Mouse (Mus musculus): ENCODE results near the gene Phlpp1. TPM values are rescaled to one million over a fixed set of nuclear protein-coding genes. Genes with fewer than 3 reads are reported as not detected.

Phlpp1 gene
- total and polyA plus RNA-seq, 3 experiments: 5.0 to 9.4 TPM; not detected in 1

- TF ChIP-seq GATA1 (IDR thresholded peaks at IDR 0.05; ENCODE audit: low read depth, low read length) (peak; percentile 85), E2F4 (IDR thresholded peaks at IDR 0.05; ENCODE audit: borderline replicate concordance, low read depth, low read length) (no peak), MYB (IDR thresholded peaks at IDR 0.05; ENCODE audit: low read depth, low read length) (no peak)
These were observed 11.9 kb upstream of the Phlpp1 start (continued) for GRCm38 (mm10) chr1:106159667-106160066.

- TF ChIP-seq E2F4 (IDR thresholded peaks at IDR 0.05; ENCODE audit: borderline replicate concordance, low read depth, low read length) (no peak), MAFK (IDR thresholded peaks at IDR 0.05; ENCODE audit: borderline replicate concordance, low read depth, low read length) (no peak), POLR2AphosphoS2 (IDR thresholded peaks at IDR 0.05; ENCODE audit: low read length) (no peak), HCFC1 (IDR thresholded peaks at IDR 0.05; ENCODE audit: low read depth, low read length) (no peak), ETS1 (IDR thresholded peaks at IDR 0.05; ENCODE audit: low read depth, low read length) (no peak), GABPA (IDR thresholded peaks at IDR 0.05; ENCODE audit: low read depth, low read length) (no peak), MEF2A (IDR thresholded peaks at IDR 0.05; ENCODE audit: extremely low read depth, insufficient replicate concordance, low read depth, low read length, poor library complexity, severe bottlenecking) (no peak)
- DNase-seq (ENCODE audit: low read depth, low spot score): peak; percentile 31
- Histone ChIP-seq H3K4me3 (ENCODE audit: control insufficient read depth in 1 of 2, insufficient read depth in 1 of 2, low read depth in 2 of 2, low read length in 2 of 2) (no peak overlapping the region), H3K27ac (ENCODE audit: control insufficient read depth, low read depth, low read length) (no peak overlapping the region), H3K4me1 (ENCODE audit: control insufficient read depth in 1 of 2, insufficient read depth in 2 of 2, low read length in 2 of 2) (peaks cover 26 to 33% of the 10 kb centered on the region in 2 experiments), H3K79me2 (ENCODE audit: control insufficient read depth, insufficient read depth, low read length, poor library complexity) (no peaks in the 10 kb centered on the region), H3K27me3 (ENCODE audit: control insufficient read depth in 1 of 2, insufficient read depth in 2 of 2, low read length in 2 of 2) (no peaks in the 10 kb centered on the region), H3K9ac (ENCODE audit: control insufficient read depth, low read depth, low read length, poor library complexity, severe bottlenecking) (no peak overlapping the region), H3K9me3 (replicated peaks; ENCODE audit: insufficient read depth, low read length) (no peaks in the 10 kb centered on the region), H3K36me3 (ENCODE audit: control insufficient read depth in 1 of 2, insufficient read depth in 2 of 2, low read length in 2 of 2) (peaks cover 0 to 36% of the 10 kb centered on the region in 2 experiments; a peak in 2 of 4 replicates)
These were observed 10.6 kb upstream of the Phlpp1 start for GRCm38 (mm10) chr1:106160916-106161315.

- peak overlapping the region; percentile 48 to 64 for H3K4me3 ChIP-seq (ENCODE audit: control insufficient read depth in 1 of 2, insufficient read depth in 1 of 2, low read depth in 2 of 2, low read length in 2 of 2)
- no peaks in the 10 kb centered on the region for H3K9me3 ChIP-seq (replicated peaks; ENCODE audit: insufficient read depth, low read length)
- H3K27me3 ChIP-seq (ENCODE audit: control insufficient read depth in 1 of 2, insufficient read depth in 2 of 2, low read length in 2 of 2): no peaks in the 10 kb centered on the region
- H3K27ac ChIP-seq (ENCODE audit: control insufficient read depth, low read depth, low read length): peak overlapping the region; percentile 85
- peaks cover 29 to 33% of the 10 kb centered on the region in 2 experiments for H3K4me1 ChIP-seq (ENCODE audit: control insufficient read depth in 1 of 2, insufficient read depth in 2 of 2, low read length in 2 of 2)
- no peaks in the 10 kb centered on the region for H3K79me2 ChIP-seq (ENCODE audit: control insufficient read depth, insufficient read depth, low read length, poor library complexity)
- H3K9ac ChIP-seq (ENCODE audit: control insufficient read depth, low read depth, low read length, poor library complexity, severe bottlenecking): peak overlapping the region; percentile 75
- DNase-seq (ENCODE audit: low read depth, low spot score): peak; percentile 90
- H3K36me3 ChIP-seq (ENCODE audit: control insufficient read depth in 1 of 2, insufficient read depth in 2 of 2, low read length in 2 of 2): peaks cover 0 to 36% of the 10 kb centered on the region in 2 experiments; a peak in 2 of 4 replicates
- TF ChIP-seq MEF2A (IDR thresholded peaks at IDR 0.05; ENCODE audit: extremely low read depth, insufficient replicate concordance, low read depth, low read length, poor library complexity, severe bottlenecking): no peak
- TF ChIP-seq NELFE (IDR thresholded peaks at IDR 0.05; ENCODE audit: low read depth, low read length): peak; percentile 67
- TF ChIP-seq JUND (IDR thresholded peaks at IDR 0.05; ENCODE audit: low read depth, low read length): no peak
- no peak for TF ChIP-seq ZMIZ1 (IDR thresholded peaks at IDR 0.05; ENCODE audit: low read depth, low read length)
- TF ChIP-seq ETS1 (IDR thresholded peaks at IDR 0.05; ENCODE audit: low read depth, low read length): peak; percentile 97
- TF ChIP-seq BHLHE40 (IDR thresholded peaks at IDR 0.05; ENCODE audit: borderline replicate concordance, low read depth, low read length): peak; percentile 45; the same call in 1 of the 2 replicates
- no peak for TF ChIP-seq ZC3H11A (IDR thresholded peaks at IDR 0.05; ENCODE audit: low read depth, low read length)
- TF ChIP-seq POLR2AphosphoS5 (IDR thresholded peaks at IDR 0.05; ENCODE audit: borderline replicate concordance, low read depth, low read length): no peak
- TF ChIP-seq CTCF (IDR thresholded peaks at IDR 0.05 in 2 of 3, conservative IDR thresholded peaks at IDR 0.05 in 1 of 3; ENCODE audit: control insufficient read depth in 1 of 3, insufficient read depth in 1 of 3, low read depth in 2 of 3, low read length in 3 of 3, poor library complexity in 1 of 3, severe bottlenecking in 1 of 3): no peak
- TF ChIP-seq TBP (IDR thresholded peaks at IDR 0.05; ENCODE audit: low read depth, low read length): peak; percentile 58
- TF ChIP-seq CHD1 (IDR thresholded peaks at IDR 0.05; ENCODE audit: low read depth, low read length): no peak
- no peak for TF ChIP-seq USF2 (IDR thresholded peaks at IDR 0.05; ENCODE audit: borderline replicate concordance in 1 of 2, insufficient read depth in 1 of 2, low read depth in 1 of 2, low read length in 2 of 2)
- TF ChIP-seq NRF1 (IDR thresholded peaks at IDR 0.05; ENCODE audit: insufficient read depth, low read depth, low read length, poor library complexity, severe bottlenecking): no peak
- TF ChIP-seq TAL1 (IDR thresholded peaks at IDR 0.05; ENCODE audit: low read length): no peak
- no peak for TF ChIP-seq MAFK (IDR thresholded peaks at IDR 0.05; ENCODE audit: borderline replicate concordance, low read depth, low read length)
- TF ChIP-seq UBTF (IDR thresholded peaks at IDR 0.05; ENCODE audit: borderline replicate concordance, insufficient read depth, low read depth, low read length): no peak
- no peak for TF ChIP-seq RAD21 (IDR thresholded peaks at IDR 0.05; ENCODE audit: low read depth, low read length)
- TF ChIP-seq SMC3 (IDR thresholded peaks at IDR 0.05; ENCODE audit: low read depth, low read length): no peak
- TF ChIP-seq USF1 (IDR thresholded peaks at IDR 0.05; ENCODE audit: low read depth, low read length): peak; percentile 70
- peak; percentile 66 for TF ChIP-seq SIN3A (IDR thresholded peaks at IDR 0.05; ENCODE audit: low read length)
- TF ChIP-seq ZNF384 (IDR thresholded peaks at IDR 0.05; ENCODE audit: low read depth, low read length): no peak
- TF ChIP-seq TCF12 (IDR thresholded peaks at IDR 0.05; ENCODE audit: low read depth, low read length): peak; percentile 43
- peak; percentile 60; the same call in 1 of the 2 replicates for TF ChIP-seq HCFC1 (IDR thresholded peaks at IDR 0.05; ENCODE audit: low read depth, low read length)
These were observed 9.0 kb upstream of the Phlpp1 start for GRCm38 (mm10) chr1:106162581-106162980.

Measured in MEL (cell line).